Comparison of ENCODE assay signal across 12 mouse cellular contexts in the genomic region with DNA sequence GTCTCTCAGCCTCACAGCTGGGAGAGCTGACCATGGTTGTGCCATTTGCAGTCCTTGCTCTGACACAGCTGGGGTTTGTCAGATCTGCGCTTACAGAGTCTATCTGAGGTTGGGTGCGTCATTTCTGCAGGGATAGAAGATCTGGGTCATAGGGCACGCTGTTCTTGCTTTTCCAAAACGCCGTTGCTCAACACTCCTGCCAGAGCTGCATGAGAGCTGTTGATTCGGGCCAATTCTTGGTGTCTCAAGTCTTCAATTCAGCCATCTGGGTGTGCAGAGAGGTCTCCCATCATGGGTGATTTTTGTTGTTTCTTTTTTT. TPM values are rescaled to one million over a fixed set of nuclear protein-coding genes. Genes with fewer than 3 reads are reported as not detected.
DNase-seq lines count a peak whose midpoint lies in the region; ATAC-seq lines count a peak whose summit lies in the region.
"Had no signal": no experiment of that assay in that cellular context is flagged by ENCODE, and none has a peak within 500 bp of the region (broad histone marks: within the 10 kb centered on the region; RNA-seq: fewer than 3 reads in every experiment).

No protein-coding gene starts in this region.

- peak; percentile 46; the same call in 1 of the 2 replicates for ATAC-seq in stomach, embryonic 16.5 days (ENCODE audit: insufficient read depth, low FRiP score)

- 50% methylated on average over 6 of the region's 6 CpGs for WGBS in stomach, embryonic 16.5 days

- no peak overlapping the region for H3K4me3 ChIP-seq in stomach, embryonic 16.5 days (replicated peaks; ENCODE audit: low read length)
- H3K4me3 ChIP-seq: limb, embryonic 15.5 days; midbrain, embryonic 13.5 days had no signal

- no peak overlapping the region for H3K9ac ChIP-seq in stomach, embryonic 16.5 days (ENCODE audit: low read length)
- H3K9ac ChIP-seq: limb, embryonic 15.5 days; midbrain, embryonic 13.5 days had no signal

- DNase-seq in adrenal gland, adult 2 months = peak; percentile 70
- DNase-seq in adrenal gland, postnatal 4 days (ENCODE audit: low spot score in 2 of 2) = no peak
- DNase-seq in urinary bladder, postnatal 25 days (ENCODE audit: low spot score) = peak; percentile 15
- no peak for DNase-seq in urinary bladder, postnatal 10 days (ENCODE audit: low spot score)
- DNase-seq in kidney, postnatal 14 days = peak; percentile 63
- no peak for DNase-seq in testis, postnatal 10 days (ENCODE audit: low spot score)
- DNase-seq in layer of hippocampus, adult 9-10 months (ENCODE audit: low spot score) = no peak

- no peaks in the 10 kb centered on the region for H3K9me3 ChIP-seq in stomach, embryonic 16.5 days (replicated peaks; ENCODE audit: control insufficient read depth, low read length)
- H3K9me3 ChIP-seq: limb, embryonic 15.5 days; midbrain, embryonic 13.5 days had no signal

- no peaks in the 10 kb centered on the region for H3K36me3 ChIP-seq in stomach, embryonic 16.5 days (ENCODE audit: control insufficient read depth, insufficient read depth, low read length)
- H3K36me3 ChIP-seq: limb, embryonic 15.5 days; midbrain, embryonic 13.5 days had no signal

- no peaks in the 10 kb centered on the region for H3K27me3 ChIP-seq in stomach, embryonic 16.5 days (ENCODE audit: control insufficient read depth, insufficient read depth, low read length)
- H3K27me3 ChIP-seq: limb, embryonic 15.5 days; midbrain, embryonic 13.5 days had no signal

- H3K27ac ChIP-seq in stomach, embryonic 16.5 days (ENCODE audit: low read length) = no peak overlapping the region
- H3K27ac ChIP-seq: limb, embryonic 15.5 days; midbrain, embryonic 13.5 days had no signal

- H3K4me2 ChIP-seq in stomach, embryonic 16.5 days (ENCODE audit: low read depth, low read length) = no peak overlapping the region
- H3K4me2 ChIP-seq: limb, embryonic 15.5 days; midbrain, embryonic 13.5 days had no signal

- H3K4me1 ChIP-seq in stomach, embryonic 16.5 days (ENCODE audit: control insufficient read depth, insufficient read depth, low read length) = no peaks in the 10 kb centered on the region
- H3K4me1 ChIP-seq: limb, embryonic 15.5 days; midbrain, embryonic 13.5 days had no signal

RNA-seq across cellular contexts. Expression of a gene that starts 32.3 kb away (rescaled TPM):
- under 1 TPM in 1 of 2 experiments, not detected in 1; 0.17 TPM for total RNA-seq in adrenal gland, adult 2 months (2021)
- polyA plus RNA-seq in adrenal gland, adult 2 months (2012; rRNA removed) = 0.03 TPM in 1 of 2 replicates, not detected in the other
- under 1 TPM in 1 of 2 experiments, not detected in 1; 0.28 TPM for total RNA-seq in adrenal gland, postnatal 4 days (2021)
- polyA plus RNA-seq in stomach, embryonic 16.5 days (2015; fragmentation: Nextera tagmentation; extraction: Ambion mirVana) = not detected in 2 replicates
- total RNA-seq: MEL had no signal
- polyA plus RNA-seq: hindbrain, embryonic 11.5 days; limb, embryonic 15.5 days; midbrain, embryonic 13.5 days had no signal

RNA-seq across cellular contexts. Expression of a gene that starts 56.9 kb away (rescaled TPM):
- total RNA-seq in adrenal gland, adult 2 months (2021) = not detected
- not detected in 2 replicates for polyA plus RNA-seq in adrenal gland, adult 2 months (2012; rRNA removed)
- under 1 TPM in 1 of 2 experiments, not detected in 1; 0.17 TPM for total RNA-seq in adrenal gland, postnatal 4 days (2021)
- polyA plus RNA-seq in stomach, embryonic 16.5 days (2015; fragmentation: Nextera tagmentation; extraction: Ambion mirVana) = not detected in 2 replicates
- total RNA-seq: MEL had no signal

RNA-seq across cellular contexts. Expression of a gene that starts 60.0 kb away (rescaled TPM):
- 100 to 1,000 TPM in 1 of 2 experiments, 10 to 100 TPM in 1; 71.7 to 105 TPM for total RNA-seq in adrenal gland, adult 2 months (2021)
- polyA plus RNA-seq in adrenal gland, adult 2 months (2012; rRNA removed) = 156 and 157 TPM in 2 replicates
- 10 to 100 TPM; 45.9 to 48.8 TPM for total RNA-seq in adrenal gland, postnatal 4 days (2021)
- 58.3 and 59.0 TPM in 2 replicates for polyA plus RNA-seq in stomach, embryonic 16.5 days (2015; fragmentation: Nextera tagmentation; extraction: Ambion mirVana)

Comparison
In these comparisons a context has a peak if more than half of its experiments do, and no peak if none do; other contexts are left out.
1. DNase-seq: peak in adrenal gland, adult 2 months (single experiment), urinary bladder, postnatal 25 days (single experiment) and kidney, postnatal 14 days (single experiment); none in adrenal gland, postnatal 4 days (0 of 2), urinary bladder, postnatal 10 days (single experiment), testis, postnatal 10 days (single experiment) and layer of hippocampus, adult 9-10 months (single experiment).